Mouse (Mus musculus): Measurements from ENCODE around the gene Eif2s1.
"Not testable (repeated sequence)": the region's sequence is repeated elsewhere in the genome, so short reads cannot be mapped to it uniquely, and the experiment has no call there.

GRCm38 (mm10) chr12:78922977-78923376 lies 61.4 kb downstream of the Eif2s1 start:
- TF ChIP-seq POLR2A (IDR thresholded peaks at IDR 0.05; ENCODE audit: low read depth, low read length); CTCF (conservative IDR thresholded peaks at IDR 0.05; ENCODE audit: insufficient read depth, insufficient read length, low read depth, low read length): not testable (repeated sequence)

Measured in kidney, adult 2 months (tissue).